Mouse (Mus musculus): ENCODE measurements at regions not wholly inside any gene's neighbourhood (a gene's known extent, or its start where the extent isn't known, plus 50 kb on each side); places are given as distances from the start of the nearest gene placed in this dataset.

DNA sequence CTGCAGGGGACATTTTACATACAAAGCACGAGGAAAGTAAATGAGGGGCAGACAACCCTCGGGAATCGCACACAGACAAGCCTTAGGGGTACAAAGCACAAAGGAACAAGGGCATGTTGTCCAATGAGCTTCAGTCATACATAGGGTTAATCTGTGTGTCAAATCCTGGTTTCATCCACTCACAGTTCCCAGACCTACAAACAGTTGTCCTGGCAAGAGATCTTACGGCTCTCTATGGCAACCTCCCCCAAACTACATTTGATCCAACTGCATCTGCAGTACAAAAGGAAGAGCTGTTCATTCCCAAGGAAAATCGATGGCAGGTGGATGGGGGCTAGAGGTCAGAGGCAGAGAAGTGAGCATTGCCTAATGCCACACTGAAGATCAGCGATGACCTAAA, 413.9 kb downstream of the Med10 start:
- no peak for TF ChIP-seq CTCF (conservative IDR thresholded peaks at IDR 0.05; ENCODE audit: low read length)
- TF ChIP-seq NANOG (IDR thresholded peaks at IDR 0.05; ENCODE audit: borderline replicate concordance, low read length): no peak
- TF ChIP-seq POU5F1 (IDR thresholded peaks at IDR 0.05; ENCODE audit: borderline replicate concordance, low read length): no peak

Data from E14TG2a.4 (cell line).